Mouse (Mus musculus): Measurements from ENCODE around the gene Brd1. TPM values are rescaled to one million over a fixed set of nuclear protein-coding genes. Genes with fewer than 3 reads are reported as not detected.

Gene Brd1
- polyA plus RNA-seq, 1 experiment from 2014 or later = 27.3 TPM

- no peak overlapping the region for H3K4me2 ChIP-seq (ENCODE audit: low read length)
- peaks cover 36% of the 10 kb centered on the region for H3K36me3 ChIP-seq (ENCODE audit: control insufficient read depth, insufficient read depth)
- H3K4me3 ChIP-seq (replicated peaks; ENCODE audit: low read length) = no peak overlapping the region
- H3K9me3 ChIP-seq (ENCODE audit: control insufficient read depth, low read length) = no peaks in the 10 kb centered on the region
- H3K27me3 ChIP-seq (replicated peaks; ENCODE audit: control insufficient read depth, insufficient read depth, low read length) = no peaks in the 10 kb centered on the region
- H3K9ac ChIP-seq (replicated peaks; ENCODE audit: low read depth, low read length) = no peak overlapping the region
- H3K4me1 ChIP-seq (replicated peaks; ENCODE audit: control insufficient read depth, insufficient read depth, low read length) = peaks cover 6% of the 10 kb centered on the region
- no peak overlapping the region for H3K27ac ChIP-seq (ENCODE audit: low read length)
- WGBS = 41% methylated on average over 3 of the region's 3 CpGs
- ATAC-seq = no peak
Measured at GRCm38 (mm10) chr15:88702501-88702900, 31.5 kb downstream of the Brd1 start.

- H3K4me2 ChIP-seq (ENCODE audit: low read length) = no peak overlapping the region
- 69% methylated on average over 18 of the region's 18 CpGs for WGBS
- H3K36me3 ChIP-seq (ENCODE audit: control insufficient read depth, insufficient read depth) = peaks cover 35% of the 10 kb centered on the region
- H3K9me3 ChIP-seq (ENCODE audit: control insufficient read depth, low read length) = no peaks in the 10 kb centered on the region
- no peaks in the 10 kb centered on the region for H3K27me3 ChIP-seq (replicated peaks; ENCODE audit: control insufficient read depth, insufficient read depth, low read length)
- peak; percentile 74 for ATAC-seq
- H3K27ac ChIP-seq (ENCODE audit: low read length) = no peak overlapping the region
- H3K9ac ChIP-seq (replicated peaks; ENCODE audit: low read depth, low read length) = no peak overlapping the region
- H3K4me3 ChIP-seq (replicated peaks; ENCODE audit: low read length) = no peak overlapping the region
- H3K4me1 ChIP-seq (replicated peaks; ENCODE audit: control insufficient read depth, insufficient read depth, low read length) = peaks cover 6% of the 10 kb centered on the region
Measured at GRCm38 (mm10) chr15:88700759-88701158, 33.3 kb downstream of the Brd1 start.

- H3K4me3 ChIP-seq (replicated peaks; ENCODE audit: low read length) = no peak overlapping the region
- H3K9me3 ChIP-seq (ENCODE audit: control insufficient read depth, low read length) = no peaks in the 10 kb centered on the region
- H3K9ac ChIP-seq (replicated peaks; ENCODE audit: low read depth, low read length) = no peak overlapping the region
- ATAC-seq = no peak
- WGBS = 83% methylated on average over 5 of the region's 5 CpGs
- H3K27me3 ChIP-seq (replicated peaks; ENCODE audit: control insufficient read depth, insufficient read depth, low read length) = no peaks in the 10 kb centered on the region
- peaks cover 6% of the 10 kb centered on the region for H3K4me1 ChIP-seq (replicated peaks; ENCODE audit: control insufficient read depth, insufficient read depth, low read length)
- H3K36me3 ChIP-seq (ENCODE audit: control insufficient read depth, insufficient read depth) = peaks cover 33% of the 10 kb centered on the region
- no peak overlapping the region for H3K27ac ChIP-seq (ENCODE audit: low read length)
- H3K4me2 ChIP-seq (ENCODE audit: low read length) = no peak overlapping the region
Measured at GRCm38 (mm10) chr15:88699508-88699907, 34.5 kb downstream of the Brd1 start.

- Histone ChIP-seq H3K4me3 (replicated peaks; ENCODE audit: low read length) (no peak overlapping the region), H3K4me1 (replicated peaks; ENCODE audit: control insufficient read depth, insufficient read depth, low read length) (peaks cover 11% of the 10 kb centered on the region), H3K9ac (replicated peaks; ENCODE audit: low read depth, low read length) (no peak overlapping the region), H3K27ac (ENCODE audit: low read length) (no peak overlapping the region), H3K27me3 (replicated peaks; ENCODE audit: control insufficient read depth, insufficient read depth, low read length) (no peaks in the 10 kb centered on the region), H3K9me3 (ENCODE audit: control insufficient read depth, low read length) (no peaks in the 10 kb centered on the region), H3K36me3 (ENCODE audit: control insufficient read depth, insufficient read depth) (peaks cover 26% of the 10 kb centered on the region), H3K4me2 (ENCODE audit: low read length) (no peak overlapping the region)
- 96% methylated on average over 5 of the region's 5 CpGs for WGBS
- ATAC-seq = no peak
Measured at GRCm38 (mm10) chr15:88697586-88697985, 36.4 kb downstream of the Brd1 start.

- ATAC-seq = no peak
- Histone ChIP-seq H3K36me3 (ENCODE audit: control insufficient read depth, insufficient read depth) (peaks cover 27% of the 10 kb centered on the region), H3K4me1 (replicated peaks; ENCODE audit: control insufficient read depth, insufficient read depth, low read length) (peaks cover 11% of the 10 kb centered on the region), H3K9me3 (ENCODE audit: control insufficient read depth, low read length) (no peaks in the 10 kb centered on the region), H3K4me3 (replicated peaks; ENCODE audit: low read length) (no peak overlapping the region), H3K9ac (replicated peaks; ENCODE audit: low read depth, low read length) (no peak overlapping the region), H3K4me2 (ENCODE audit: low read length) (no peak overlapping the region), H3K27me3 (replicated peaks; ENCODE audit: control insufficient read depth, insufficient read depth, low read length) (no peaks in the 10 kb centered on the region), H3K27ac (ENCODE audit: low read length) (no peak overlapping the region)
- WGBS = 95% methylated on average over 7 of the region's 7 CpGs
Measured at GRCm38 (mm10) chr15:88696055-88696454, 38.0 kb downstream of the Brd1 start.

- H3K4me1 ChIP-seq (replicated peaks; ENCODE audit: control insufficient read depth, insufficient read depth, low read length) = peaks cover 4% of the 10 kb centered on the region; the same call in 1 of the 2 replicates
- H3K4me3 ChIP-seq (replicated peaks; ENCODE audit: low read length) = no peak overlapping the region
- H3K27me3 ChIP-seq (replicated peaks; ENCODE audit: control insufficient read depth, insufficient read depth, low read length) = no peaks in the 10 kb centered on the region
- H3K36me3 ChIP-seq (ENCODE audit: control insufficient read depth, insufficient read depth) = peaks cover 27% of the 10 kb centered on the region
- H3K27ac ChIP-seq (ENCODE audit: low read length) = no peak overlapping the region
- WGBS = 59% methylated on average over 5 of the region's 5 CpGs
- no peaks in the 10 kb centered on the region for H3K9me3 ChIP-seq (ENCODE audit: control insufficient read depth, low read length)
- no peak for ATAC-seq
- H3K9ac ChIP-seq (replicated peaks; ENCODE audit: low read depth, low read length) = no peak overlapping the region
- H3K4me2 ChIP-seq (ENCODE audit: low read length) = no peak overlapping the region
Measured at GRCm38 (mm10) chr15:88694033-88694432, 40.0 kb downstream of the Brd1 start.

GRCm38 (mm10) chr15:88692720-88693119 is 41.3 kb downstream of the Brd1 start:
- H3K4me3 ChIP-seq (replicated peaks; ENCODE audit: low read length) = no peak overlapping the region
- no peaks in the 10 kb centered on the region for H3K9me3 ChIP-seq (ENCODE audit: control insufficient read depth, low read length)
- 81% methylated on average over 9 of the region's 9 CpGs for WGBS
- ATAC-seq = no peak
- no peak overlapping the region for H3K9ac ChIP-seq (replicated peaks; ENCODE audit: low read depth, low read length)
- no peak overlapping the region for H3K4me2 ChIP-seq (ENCODE audit: low read length)
- H3K4me1 ChIP-seq (replicated peaks; ENCODE audit: control insufficient read depth, insufficient read depth, low read length) = peaks cover 4% of the 10 kb centered on the region; the same call in 1 of the 2 replicates
- peaks cover 37% of the 10 kb centered on the region for H3K36me3 ChIP-seq (ENCODE audit: control insufficient read depth, insufficient read depth)
- H3K27ac ChIP-seq (ENCODE audit: low read length) = no peak overlapping the region
- H3K27me3 ChIP-seq (replicated peaks; ENCODE audit: control insufficient read depth, insufficient read depth, low read length) = no peaks in the 10 kb centered on the region

- H3K9ac ChIP-seq (replicated peaks; ENCODE audit: low read depth, low read length) = no peak overlapping the region
- H3K4me2 ChIP-seq (ENCODE audit: low read length) = no peak overlapping the region
- H3K4me1 ChIP-seq (replicated peaks; ENCODE audit: control insufficient read depth, insufficient read depth, low read length) = peaks cover 4% of the 10 kb centered on the region; the same call in 1 of the 2 replicates
- WGBS = 93% methylated on average over 12 of the region's 12 CpGs
- H3K27me3 ChIP-seq (replicated peaks; ENCODE audit: control insufficient read depth, insufficient read depth, low read length) = no peaks in the 10 kb centered on the region
- no peak for ATAC-seq
- no peak overlapping the region for H3K4me3 ChIP-seq (replicated peaks; ENCODE audit: low read length)
- H3K36me3 ChIP-seq (ENCODE audit: control insufficient read depth, insufficient read depth) = peaks cover 33% of the 10 kb centered on the region
- no peak overlapping the region for H3K27ac ChIP-seq (ENCODE audit: low read length)
- no peaks in the 10 kb centered on the region for H3K9me3 ChIP-seq (ENCODE audit: control insufficient read depth, low read length)
Measured at GRCm38 (mm10) chr15:88691129-88691528, 42.9 kb downstream of the Brd1 start.

GRCm38 (mm10) chr15:88688120-88688519 is 45.9 kb downstream of the Brd1 start:
- Histone ChIP-seq H3K9me3 (ENCODE audit: control insufficient read depth, low read length) (no peaks in the 10 kb centered on the region), H3K27ac (ENCODE audit: low read length) (no peak overlapping the region), H3K4me3 (replicated peaks; ENCODE audit: low read length) (no peak overlapping the region), H3K9ac (replicated peaks; ENCODE audit: low read depth, low read length) (no peak overlapping the region), H3K27me3 (replicated peaks; ENCODE audit: control insufficient read depth, insufficient read depth, low read length) (no peaks in the 10 kb centered on the region), H3K36me3 (ENCODE audit: control insufficient read depth, insufficient read depth) (peaks cover 29% of the 10 kb centered on the region), H3K4me1 (replicated peaks; ENCODE audit: control insufficient read depth, insufficient read depth, low read length) (no peaks in the 10 kb centered on the region), H3K4me2 (ENCODE audit: low read length) (no peak overlapping the region)
- ATAC-seq = no peak
- 88% methylated on average over 10 of the region's 10 CpGs for WGBS

GRCm38 (mm10) chr15:88686725-88687124 is 47.3 kb downstream of the Brd1 start:
- Histone ChIP-seq H3K27ac (ENCODE audit: low read length) (no peak overlapping the region), H3K36me3 (ENCODE audit: control insufficient read depth, insufficient read depth) (peaks cover 29% of the 10 kb centered on the region), H3K9ac (replicated peaks; ENCODE audit: low read depth, low read length) (no peak overlapping the region), H3K4me3 (replicated peaks; ENCODE audit: low read length) (no peak overlapping the region), H3K4me2 (ENCODE audit: low read length) (no peak overlapping the region), H3K9me3 (ENCODE audit: control insufficient read depth, low read length) (no peaks in the 10 kb centered on the region), H3K27me3 (replicated peaks; ENCODE audit: control insufficient read depth, insufficient read depth, low read length) (no peaks in the 10 kb centered on the region), H3K4me1 (replicated peaks; ENCODE audit: control insufficient read depth, insufficient read depth, low read length) (no peaks in the 10 kb centered on the region)
- ATAC-seq = no peak
- 88% methylated on average over 5 of the region's 5 CpGs for WGBS

Data from forebrain, embryonic 16.5 days (tissue).